Mouse (Mus musculus) B cell, adult 62 days (primary cell): ENCODE results near the gene Hspa4l. TPM values are rescaled to one million over a fixed set of nuclear protein-coding genes. Genes with fewer than 3 reads are reported as not detected.

Source experiments
- total RNA-seq: library from RNA; stranded (reverse); gene quantifications from 4 replicates; pipeline ENCODE4 v1.2.4, GENCODE M21; 2023

Gene Hspa4l
- 10.9 to 15.5 TPM (median 11.2 TPM) in 4 replicates for total RNA-seq

GRCm38 (mm10) chr3:40744024-40744835, at the start of gene Hspa4l:
Gene Hspa4l (plus strand): TSS chr3:40744495.

GRCm38 (mm10) chr3:40708655-40709054, 35.6 kb upstream of the Hspa4l start, which contains the start of gene Slc25a31:
Gene Slc25a31 (plus strand): TSS chr3:40708855.

GRCm38 (mm10) chr3:40799530-40800372, 55.5 kb downstream of the Hspa4l start, which contains the start of gene Plk4:
Gene Plk4 (plus strand): TSS chr3:40800019.

Other genes starting within 250 kb of the Hspa4l start
- 1.8 to 3.3 TPM (median 2.5 TPM) in 4 replicates for gene Intu, start 213.2 kb upstream of the Hspa4l start, total RNA-seq
- 0.25 TPM in 1 of 4 replicates, not detected in the others for gene Slc25a31, start 35.6 kb upstream of the Hspa4l start, total RNA-seq
- 27.6 to 37.7 TPM (median 34.0 TPM) in 4 replicates for gene Plk4, start 55.5 kb downstream of the Hspa4l start, total RNA-seq
- gene Mfsd8, start 102.4 kb downstream of the Hspa4l start, total RNA-seq, result 12.2 to 19.2 TPM (median 15.5 TPM) in 4 replicates
- gene Abhd18, start 102.5 kb downstream of the Hspa4l start, total RNA-seq, result 7.5 to 9.9 TPM (median 9.0 TPM) in 4 replicates
- gene 1700034I23Rik, start 158.0 kb downstream of the Hspa4l start, total RNA-seq, result not detected in 4 replicates
- 17.6 to 23.6 TPM (median 18.3 TPM) in 4 replicates for gene Larp1b, start 205.3 kb downstream of the Hspa4l start, total RNA-seq